Mouse (Mus musculus) embryo, embryonic 10 days (tissue): ENCODE results near the gene Hdhd5.

Experiments used
- DNase-seq: peaks from one replicate; pipeline ENCODE4 v3.0.0-alpha.2; 2015; ENCODE audit warnings: low spot score

Hdhd5 gene

DNA sequence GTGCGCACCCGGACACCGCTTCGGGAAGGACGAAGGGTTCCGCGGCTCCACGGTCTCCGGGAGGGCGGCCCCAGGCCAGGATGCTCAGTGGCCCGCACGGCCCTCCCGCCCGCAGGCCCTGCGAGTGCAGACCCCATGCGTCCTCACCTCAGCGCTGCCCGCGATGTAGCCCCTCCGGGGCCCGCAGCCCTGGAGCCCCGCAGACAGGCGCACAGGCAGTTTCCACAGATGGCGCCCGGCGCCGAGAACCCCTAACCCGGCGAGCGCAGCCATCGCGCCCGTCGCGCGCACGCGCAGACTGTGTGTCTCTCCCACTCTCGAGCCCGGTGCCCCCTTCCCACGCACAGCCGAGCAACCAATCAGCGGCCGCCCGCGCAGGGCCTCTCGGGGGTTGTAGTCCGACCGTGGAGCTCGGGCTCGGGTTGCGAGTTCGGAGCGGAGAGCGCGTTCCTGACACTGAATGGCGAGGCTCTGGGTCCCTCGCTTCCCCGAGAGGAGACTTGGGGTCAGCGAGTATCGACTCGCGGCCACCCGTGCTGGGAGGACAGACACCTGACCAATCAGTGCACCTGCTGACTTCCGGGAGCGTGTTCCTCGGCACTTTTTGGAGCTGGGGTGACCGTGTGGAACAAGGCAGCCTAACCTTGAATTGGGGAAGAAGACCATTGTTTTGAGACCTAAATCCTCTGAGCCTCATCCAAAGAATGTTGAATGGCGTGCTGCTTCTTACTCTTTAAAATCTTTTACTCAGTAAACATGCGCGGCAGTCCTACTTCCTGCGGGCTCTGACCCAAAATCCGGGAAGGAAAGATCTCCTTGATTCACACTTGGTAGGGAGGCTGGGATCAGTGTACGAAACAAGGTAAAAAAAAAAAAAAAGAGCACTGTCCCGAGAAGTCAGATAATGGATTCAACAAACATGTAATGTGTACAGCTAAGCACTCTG lies at the start of gene Hdhd5:
Gene Hdhd5, minus strand, starts transcription at position 300 of the 946 bp plus-strand sequence.
- peak; percentile 97 for DNase-seq

DNA sequence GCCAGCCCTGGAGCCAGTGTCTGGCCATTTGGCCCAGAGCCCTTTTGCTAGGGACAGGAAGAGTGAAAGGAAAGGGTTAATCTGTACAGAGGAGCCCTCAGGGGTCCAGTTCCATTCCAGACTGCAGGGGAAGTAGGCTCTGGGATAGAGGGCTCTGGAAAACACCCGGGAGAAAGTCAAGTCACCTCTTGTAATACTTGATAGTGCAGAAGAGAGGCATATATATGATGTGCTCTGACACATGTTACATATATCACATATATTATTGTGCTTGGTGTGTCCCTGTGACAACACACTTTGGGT lies 49.5 kb upstream of the Hdhd5 start:
- DNase-seq = peak; percentile 47

DNA sequence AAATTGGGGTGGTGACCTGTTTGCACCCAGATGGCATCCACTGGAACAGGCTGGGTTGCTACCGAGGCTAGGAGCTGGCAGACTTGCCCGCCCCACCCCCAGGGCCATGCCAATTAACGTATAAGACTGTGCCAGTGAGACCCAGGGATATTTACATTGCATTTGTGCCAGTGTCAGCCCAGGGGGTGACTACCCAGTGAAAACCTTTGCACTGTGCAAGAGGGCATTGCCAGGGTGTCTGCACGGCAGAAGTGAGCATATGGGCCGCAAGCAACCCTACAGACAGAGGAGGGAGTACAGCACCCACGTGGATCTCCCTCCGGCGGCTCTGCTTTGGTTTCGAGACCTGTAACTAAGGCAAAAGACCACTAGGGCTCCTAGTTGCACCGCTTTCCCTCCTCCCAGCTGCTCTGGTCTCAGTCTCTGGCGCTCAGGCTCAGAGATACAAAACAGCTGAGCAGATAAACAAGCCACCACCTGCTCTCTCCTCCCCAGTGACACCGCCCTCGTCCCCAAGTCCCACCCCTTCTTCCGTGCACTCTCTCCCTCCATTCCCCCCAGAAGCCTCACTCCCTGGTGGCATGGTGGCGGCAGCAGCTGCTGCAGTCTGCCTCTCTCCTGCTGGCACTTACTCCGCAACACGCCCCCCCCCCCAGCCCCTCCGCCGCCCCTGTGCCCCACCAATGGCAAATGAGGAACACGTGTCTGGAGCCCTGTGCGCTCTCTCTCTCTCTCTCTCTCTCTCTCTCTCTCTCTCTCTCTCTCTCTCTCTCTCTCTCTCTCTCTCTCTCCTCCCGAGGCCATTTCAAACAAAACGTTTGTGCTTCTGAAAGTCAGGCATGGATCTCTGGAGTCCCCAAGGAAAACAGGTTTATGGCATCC lies 49.0 kb upstream of the Hdhd5 start:
- peak; percentile 86 for DNase-seq

DNA sequence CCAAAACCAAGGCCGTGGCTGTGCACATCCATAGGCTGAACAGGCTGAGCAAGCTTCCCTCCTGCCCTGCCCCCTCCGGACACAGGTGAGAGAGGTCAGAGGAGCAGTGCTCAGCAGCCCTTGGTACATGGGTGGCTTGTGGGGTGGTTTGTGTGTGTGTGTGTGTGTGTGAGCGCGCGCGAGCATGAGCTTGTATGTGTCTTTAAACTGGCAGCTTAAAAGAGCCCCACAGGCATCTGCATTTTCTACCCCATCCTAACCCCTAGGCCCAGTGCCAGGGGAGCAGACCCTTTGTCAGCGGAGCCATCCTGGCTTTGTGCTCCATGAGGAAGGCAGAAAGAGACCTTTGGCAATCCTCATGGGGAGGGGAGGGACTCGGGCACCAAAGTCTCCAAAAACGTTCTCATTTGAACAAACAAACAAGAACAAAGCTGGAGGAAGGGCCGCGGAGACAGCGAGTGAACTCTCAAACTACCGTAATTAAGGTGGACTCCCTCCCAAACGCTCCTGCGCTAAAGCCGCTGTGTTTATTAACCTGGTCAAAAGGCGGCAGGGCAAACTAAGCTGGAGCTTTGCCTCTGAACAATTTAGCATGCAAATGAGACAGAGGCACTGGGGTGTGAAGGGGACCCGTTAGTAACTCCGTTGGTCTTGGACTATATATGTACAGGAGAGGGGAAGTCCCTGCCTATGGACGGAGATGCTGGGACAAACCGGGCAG lies 48.2 kb upstream of the Hdhd5 start:
- peak; percentile 30 for DNase-seq

DNA sequence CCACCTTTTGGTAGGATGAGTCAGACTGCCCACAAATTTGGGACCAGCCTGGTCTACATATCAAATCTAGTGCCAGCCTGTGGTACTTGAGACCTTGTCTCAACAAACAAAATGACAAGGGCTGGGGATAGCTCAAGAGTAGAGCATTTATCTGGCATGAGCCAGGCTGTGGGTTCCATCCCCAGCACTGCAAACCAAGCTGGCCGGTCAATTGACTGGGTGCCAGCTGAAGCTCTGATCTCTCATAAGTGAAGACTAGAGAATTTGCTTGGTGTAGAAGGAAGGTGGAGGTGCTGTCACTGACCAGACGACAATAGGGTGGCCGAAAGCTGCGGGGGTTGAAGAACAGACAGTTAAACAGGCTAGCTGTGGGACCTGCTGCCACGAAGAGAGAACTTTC lies 47.4 kb upstream of the Hdhd5 start:
- DNase-seq = no peak

DNA sequence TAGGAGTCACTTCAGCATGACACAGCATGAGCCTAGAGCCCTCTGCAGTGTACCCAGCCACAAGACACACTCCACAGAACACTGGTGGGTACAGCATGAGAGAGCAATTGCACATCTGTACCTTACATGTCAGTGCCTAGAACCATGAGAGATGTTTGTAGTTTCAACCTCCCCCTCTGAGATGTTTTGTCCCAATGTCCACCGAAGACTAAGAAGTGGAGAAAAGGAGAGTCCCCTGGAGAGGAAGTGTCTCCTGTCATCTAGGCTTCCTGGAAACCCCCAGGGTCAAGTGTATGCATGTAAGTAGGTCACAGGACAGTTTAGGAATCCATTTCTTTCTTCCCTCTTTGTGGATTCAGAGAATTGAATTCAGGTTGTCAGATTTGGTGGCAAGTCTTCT lies 41.3 kb upstream of the Hdhd5 start:
- DNase-seq = no peak

DNA sequence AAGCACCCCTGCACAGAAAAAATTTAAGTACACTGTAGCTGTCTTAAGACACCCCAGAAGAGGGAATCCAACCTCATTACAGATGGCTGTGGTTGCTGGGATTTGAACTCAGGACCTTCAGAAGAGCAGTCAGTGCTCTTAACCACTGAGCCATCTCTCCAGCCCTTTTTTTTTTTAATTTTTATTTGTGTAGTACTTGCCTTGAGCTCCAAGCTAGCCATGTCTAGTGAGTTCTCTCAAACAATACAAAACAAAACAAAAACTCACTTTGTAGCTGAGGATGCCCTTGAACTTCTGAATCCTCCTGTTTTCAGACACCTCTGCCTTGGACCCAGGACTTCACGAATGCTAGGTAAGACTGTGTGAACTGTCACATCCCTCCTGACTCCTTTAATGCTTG lies 37.1 kb upstream of the Hdhd5 start:
- no peak for DNase-seq

DNA sequence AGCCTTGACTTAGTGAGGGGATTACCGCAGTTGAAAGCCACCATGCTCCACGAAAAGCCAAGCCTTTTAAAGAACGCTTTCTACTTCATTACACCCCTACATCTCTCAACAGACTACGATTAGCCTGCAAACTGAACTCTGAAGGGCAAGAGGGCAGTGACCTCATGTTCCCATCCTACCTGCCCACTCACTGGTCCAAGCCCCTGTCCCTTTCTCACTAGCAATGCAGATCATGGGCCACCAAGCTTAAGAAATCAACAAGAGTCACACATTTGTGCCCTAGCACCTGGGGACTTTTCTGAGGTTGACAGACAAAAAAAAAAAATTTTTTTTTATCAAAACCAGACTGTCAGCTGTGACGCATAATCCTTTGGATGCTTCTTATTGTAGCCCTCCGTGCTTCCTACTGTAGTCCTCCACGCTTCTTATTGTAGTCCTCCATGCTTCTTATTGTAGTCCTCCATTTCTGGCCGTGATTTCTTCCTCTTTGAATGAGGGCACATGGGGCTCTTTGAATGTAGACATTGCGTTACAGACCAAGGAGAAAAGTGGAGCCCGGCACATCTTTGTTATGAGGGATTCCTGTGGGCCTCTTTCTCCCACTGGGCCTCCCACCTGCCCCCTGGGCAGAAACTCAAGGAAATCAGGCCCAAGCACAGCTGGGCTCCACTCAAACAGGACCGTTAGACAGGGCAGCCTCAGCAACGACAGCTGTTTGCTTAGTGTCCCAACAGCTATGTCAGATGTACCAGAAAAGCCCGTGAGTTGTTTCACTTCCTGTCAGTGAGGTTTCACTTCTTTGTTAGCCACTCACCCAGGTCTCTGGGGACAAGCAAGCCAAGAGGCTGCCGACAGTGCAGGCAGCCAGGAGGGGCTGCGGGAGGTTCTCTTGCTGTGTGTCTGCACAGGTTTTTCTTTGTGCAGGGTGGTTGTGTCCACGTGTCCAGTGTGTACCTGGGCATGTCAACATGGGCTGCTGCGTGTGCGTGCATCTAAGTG lies 36.1 kb upstream of the Hdhd5 start:
- DNase-seq = no peak

DNA sequence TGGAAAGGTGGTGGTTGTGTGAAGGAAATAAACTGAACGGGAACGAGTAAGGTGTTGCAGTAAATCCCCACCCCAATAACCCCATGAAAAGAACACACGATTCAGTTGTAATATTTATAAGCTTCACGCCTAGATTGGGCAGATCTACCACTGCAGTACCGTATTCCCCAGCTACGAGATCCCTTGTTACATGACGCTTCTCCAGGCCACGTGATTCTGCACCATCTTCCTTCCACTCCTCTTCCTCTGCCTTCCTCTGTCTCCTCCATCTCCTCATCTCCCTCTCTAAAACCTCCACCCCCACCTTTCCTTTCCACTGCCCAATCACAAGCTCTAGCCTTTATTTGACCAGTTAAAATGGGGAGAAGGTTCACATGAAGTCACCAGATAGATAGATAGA lies 25.5 kb upstream of the Hdhd5 start:
- DNase-seq = no peak

DNA sequence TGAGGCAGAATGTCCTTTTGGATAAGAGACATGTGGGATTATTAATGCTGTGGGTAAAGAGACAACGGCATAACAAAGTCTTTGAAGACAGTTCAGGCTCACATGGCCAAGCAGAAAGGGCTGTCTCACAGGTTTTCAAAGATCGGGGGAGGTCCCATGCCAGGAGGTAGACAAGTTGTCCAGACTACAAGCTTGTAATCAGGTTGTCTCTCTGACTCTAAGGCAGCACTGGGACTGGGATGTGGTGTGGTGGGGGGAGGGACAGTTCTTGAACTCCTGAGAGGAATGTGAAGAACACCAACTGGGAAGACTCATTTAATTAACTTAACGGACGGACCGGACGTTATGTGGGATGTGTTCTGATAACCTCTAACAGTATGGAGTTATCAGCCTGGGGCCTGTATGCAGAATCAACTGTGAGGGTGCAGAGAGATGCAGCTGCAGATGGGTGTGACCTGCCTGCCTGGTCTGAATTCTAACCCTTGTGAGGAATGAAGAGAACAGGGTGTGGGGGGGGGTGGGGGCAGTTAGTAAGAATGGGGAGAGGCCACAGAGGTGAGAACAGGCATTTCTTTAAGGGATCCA lies 25.0 kb upstream of the Hdhd5 start:
- DNase-seq = no peak

DNA sequence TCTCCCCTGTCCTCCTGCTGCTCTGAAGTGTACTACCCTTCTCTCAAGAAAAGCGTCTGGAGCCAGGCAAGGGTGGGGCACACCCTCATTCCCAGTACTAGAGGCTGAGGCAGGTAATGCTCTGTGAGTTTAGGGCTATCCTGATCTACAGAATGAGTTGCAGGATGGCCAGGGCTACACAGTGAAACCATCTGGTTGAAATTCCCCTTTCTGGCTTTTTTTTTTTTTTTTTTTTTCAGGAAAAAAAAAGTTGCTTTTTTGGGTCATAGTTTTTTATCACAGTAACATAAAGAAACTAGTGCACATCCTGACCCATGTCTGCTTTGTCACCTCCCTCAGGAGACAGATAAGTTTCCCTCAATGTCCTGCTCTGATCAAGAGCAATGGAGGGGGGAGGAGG lies 24.0 kb upstream of the Hdhd5 start:
- no peak for DNase-seq

DNA sequence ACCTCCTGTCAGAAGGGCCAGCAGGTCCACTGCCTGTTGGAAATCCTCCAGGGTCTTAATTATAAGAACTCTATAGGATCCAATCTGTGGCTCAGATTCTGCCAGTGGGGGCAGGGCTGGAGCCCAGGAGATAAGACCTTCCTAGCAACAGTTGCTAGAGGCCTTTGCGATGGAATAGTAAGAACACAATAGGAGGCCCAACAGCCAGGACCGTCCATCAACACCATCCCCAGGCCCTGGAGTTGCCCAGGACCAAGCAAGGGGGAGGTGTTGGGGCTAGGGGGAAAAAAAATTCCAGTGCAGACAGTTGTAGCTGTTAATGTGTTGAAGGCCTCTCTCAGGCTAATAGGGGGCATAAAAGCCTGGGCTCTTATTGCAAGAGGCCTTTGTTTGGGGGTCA lies 19.1 kb upstream of the Hdhd5 start:
- peak; percentile 70 for DNase-seq

DNA sequence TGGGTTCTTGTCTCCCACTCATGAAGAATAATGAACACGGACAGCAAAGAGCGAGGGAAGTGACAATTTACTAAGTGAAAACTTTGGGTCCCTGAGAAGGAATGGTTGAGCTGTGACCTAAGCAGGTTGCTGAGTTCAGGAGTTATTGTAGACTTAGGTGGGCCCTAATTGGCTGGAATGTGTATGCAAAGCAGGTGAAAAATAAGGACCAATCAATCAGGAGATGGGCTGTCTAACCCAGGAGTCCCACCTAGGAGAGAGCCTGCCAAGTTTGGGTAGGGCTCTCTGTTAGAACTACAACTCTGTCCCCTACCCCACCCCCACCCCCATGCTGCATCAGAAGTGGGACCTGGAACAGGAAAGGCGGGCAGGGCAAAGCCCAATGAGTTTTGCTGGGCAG lies 17.5 kb upstream of the Hdhd5 start:
- DNase-seq = no peak

DNA sequence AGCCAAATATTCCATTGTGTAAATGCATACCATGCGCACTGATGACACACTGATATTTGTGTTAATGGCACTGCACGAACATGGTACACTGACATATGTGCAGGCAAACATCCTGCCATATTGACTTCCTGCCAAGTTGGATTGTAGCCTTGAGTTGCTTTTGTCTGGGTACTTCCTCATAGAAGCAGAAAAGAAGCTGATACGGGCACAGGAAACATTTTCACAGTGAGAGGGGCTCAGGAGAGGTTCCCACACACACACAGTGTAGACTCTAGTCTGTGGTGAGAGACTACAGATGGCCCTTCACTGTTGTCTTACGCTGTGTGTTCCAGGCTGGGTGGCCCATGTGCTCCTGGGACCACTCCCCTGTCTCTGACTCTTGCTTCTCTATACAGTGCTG lies 15.9 kb upstream of the Hdhd5 start:
- no peak for DNase-seq

DNA sequence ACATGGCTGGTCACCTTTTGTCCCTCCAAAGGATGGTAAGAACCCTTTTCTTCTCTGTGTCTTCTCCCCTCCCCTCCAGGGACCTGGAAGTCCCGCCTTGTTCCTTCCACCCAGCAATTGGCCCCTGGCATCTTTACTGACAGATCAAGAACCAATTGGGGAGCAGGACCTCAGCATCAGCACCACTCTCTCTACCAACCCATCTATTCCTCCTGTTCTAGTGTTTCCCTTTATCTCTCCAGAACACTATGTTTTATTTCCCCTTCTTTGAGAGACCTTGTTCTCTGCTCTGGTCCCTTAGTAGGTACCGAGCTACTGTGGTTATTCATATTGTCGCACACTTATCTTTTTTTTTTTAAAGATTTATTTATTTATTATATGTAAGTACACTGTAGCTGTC lies 15.2 kb upstream of the Hdhd5 start:
- no peak for DNase-seq

DNA sequence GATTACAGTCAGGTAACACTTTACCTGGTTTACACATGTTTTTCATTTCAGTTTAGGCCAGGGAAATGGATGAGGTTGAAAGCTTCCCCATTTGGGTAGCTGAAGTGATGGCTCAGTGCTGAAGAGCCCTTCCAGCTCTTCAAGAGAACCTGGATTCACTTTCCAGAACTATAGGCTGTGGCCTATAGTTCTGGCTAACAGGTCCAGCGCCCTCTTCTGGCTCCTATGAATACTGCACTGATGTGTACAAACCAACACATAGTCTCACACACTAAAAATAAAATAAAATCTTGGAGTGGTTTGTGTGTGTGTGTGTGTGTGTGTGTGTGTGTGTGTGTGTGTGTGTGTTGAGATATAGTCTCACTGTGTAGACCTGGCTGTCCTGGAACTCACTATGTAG lies 10.9 kb upstream of the Hdhd5 start:
- DNase-seq = peak; percentile 18

DNA sequence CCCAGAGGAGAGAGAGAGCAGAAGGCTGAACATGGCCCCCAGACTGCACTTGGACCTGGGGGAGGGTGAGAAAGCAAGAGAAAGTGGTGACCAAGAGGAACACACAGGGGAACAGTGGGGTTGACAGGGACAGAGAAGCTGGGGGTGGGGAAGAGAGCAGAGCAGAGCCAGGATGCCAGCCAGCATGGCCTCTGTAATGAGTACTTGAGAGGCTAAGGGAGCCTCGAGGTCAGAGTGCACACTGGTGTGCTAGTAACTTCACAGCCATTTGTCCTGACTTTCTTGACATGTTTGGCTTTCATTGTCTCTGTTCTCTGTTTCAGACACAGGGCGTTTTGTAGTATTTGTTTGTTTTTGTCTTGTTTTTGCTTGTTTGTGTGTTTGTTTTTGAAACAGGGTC lies 10.3 kb upstream of the Hdhd5 start:
- peak; percentile 51 for DNase-seq

DNA sequence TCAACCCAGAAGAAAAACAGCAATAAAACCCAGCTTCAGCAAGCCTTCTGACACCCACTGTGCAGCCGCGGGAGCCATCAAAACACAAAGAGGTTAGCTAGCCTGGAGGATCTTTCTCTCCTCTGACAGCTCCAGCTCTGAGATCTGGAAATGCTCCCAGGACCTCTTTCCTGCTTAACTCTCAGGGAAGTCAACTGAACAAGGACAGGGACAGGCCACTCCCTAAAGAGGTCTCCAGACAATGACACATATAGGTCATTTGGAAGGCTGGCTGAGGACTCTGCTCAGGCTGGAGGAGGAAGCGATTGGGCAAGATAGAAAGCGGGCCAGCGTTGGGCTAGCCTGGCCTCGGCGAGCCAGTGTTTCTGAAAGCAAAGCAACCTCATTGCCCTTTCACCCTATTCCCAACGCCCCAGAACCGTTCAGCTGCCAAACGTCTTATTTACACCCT lies 8.7 kb upstream of the Hdhd5 start:
- DNase-seq = no peak

DNA sequence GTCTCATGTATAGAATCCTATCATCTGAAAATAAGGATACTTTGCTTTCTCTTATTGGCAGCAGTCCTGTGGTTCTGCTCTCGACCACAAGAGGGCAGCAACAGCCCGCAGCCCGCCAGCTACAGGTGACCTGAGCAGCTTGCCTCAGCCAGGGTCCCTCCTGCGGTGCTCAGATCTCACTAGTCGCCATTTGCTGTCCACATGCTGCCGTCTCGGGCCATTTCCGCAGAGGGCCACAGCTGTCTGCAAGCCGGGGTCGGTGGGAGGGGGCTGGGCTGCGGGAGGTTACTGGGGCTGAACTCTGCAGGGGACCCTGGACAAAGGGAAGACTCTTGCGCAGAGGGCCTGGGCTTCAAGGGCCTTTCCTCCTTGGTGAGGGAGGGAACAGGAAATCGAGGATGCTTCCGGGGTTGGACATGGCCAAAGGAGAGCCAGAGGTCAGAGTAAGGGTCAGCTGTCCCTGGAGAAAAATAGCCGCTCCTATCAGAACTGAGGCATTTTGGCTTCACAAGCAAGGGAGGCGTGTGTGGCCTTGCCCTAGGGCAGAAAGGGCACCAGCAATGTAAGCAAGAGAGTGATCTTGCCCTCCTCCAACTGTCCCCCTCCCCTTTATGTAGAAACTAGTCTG lies 8.1 kb upstream of the Hdhd5 start:
- DNase-seq = peak; percentile 94

DNA sequence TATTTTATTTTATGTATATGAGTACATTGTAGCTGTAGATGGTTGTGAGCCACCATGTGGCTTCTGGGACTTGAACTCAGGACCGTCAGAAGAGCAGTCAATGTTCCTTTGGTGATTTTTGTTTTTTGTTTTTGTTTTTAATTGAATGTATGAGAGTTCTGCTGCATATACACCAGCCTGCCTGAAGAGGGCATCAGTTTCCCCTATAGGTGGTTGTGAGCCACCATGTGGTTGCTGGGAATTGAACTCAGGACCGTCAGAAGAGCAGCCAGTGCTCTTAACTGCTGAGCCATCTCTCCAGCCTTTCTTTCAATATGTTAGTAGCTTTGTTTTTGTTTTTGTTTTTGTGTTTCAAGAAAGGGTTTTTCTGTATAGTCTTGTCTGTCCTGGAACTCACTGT lies 5.2 kb upstream of the Hdhd5 start:
- no peak for DNase-seq
